Mouse (Mus musculus): ENCODE results near the gene Lbx1. TPM values are rescaled to one million over a fixed set of nuclear protein-coding genes. Genes with fewer than 3 reads are reported as not detected.

Lbx1 gene
- not detected for total RNA-seq (2023)

GRCm38 (mm10) chr19:45235766-45236362 is at the start of gene Lbx1:
Lbx1 (minus strand) TSS chr19:45235812.

Other genes starting within 250 kb of the Lbx1 start
- gene Sema4g, start 246.7 kb downstream of the Lbx1 start, total RNA-seq (2023) = under 1 TPM; 0.23 to 0.56 TPM
- 10 to 100 TPM; 12.7 to 13.3 TPM for gene Twnk, start 230.1 kb downstream of the Lbx1 start, total RNA-seq (2023)
- gene Mrpl43, start 229.4 kb downstream of the Lbx1 start, total RNA-seq (2023) = 10 to 100 TPM; 31.8 to 44.0 TPM
- 1 to 10 TPM in 1 of 2 experiments, under 1 TPM in 1; 0.39 to 1.7 TPM for gene Lzts2, start 221.4 kb downstream of the Lbx1 start, total RNA-seq (2023)
- gene Pdzd7, start 190.1 kb downstream of the Lbx1 start, total RNA-seq (2023) = not detected
- gene Sfxn3, start 188.3 kb downstream of the Lbx1 start, total RNA-seq (2023) = 10 to 100 TPM; 24.5 to 26.6 TPM
- gene Kazald1, start 160.6 kb downstream of the Lbx1 start, total RNA-seq (2023) = under 1 TPM in 1 of 2 experiments, not detected in 1; 0.44 TPM
- not detected for gene Tlx1, start 85.1 kb downstream of the Lbx1 start, total RNA-seq (2023)
- 10 to 100 TPM; 33.9 to 36.7 TPM for gene Btrc, start 127.9 kb upstream of the Lbx1 start, total RNA-seq (2023)